Mouse (Mus musculus) adrenal gland, adult 2 months (tissue): ENCODE measurements around the gene Ankef1. TPM values are rescaled to one million over a fixed set of nuclear protein-coding genes. Genes with fewer than 3 reads are reported as not detected.

Experiments used
- DNase-seq: peaks from one replicate; pipeline ENCODE4 v3.0.0; 2021
- polyA plus RNA-seq: library from polyadenylated mRNA; depleted of rRNA; stranded (reverse); fragments of >200 nt; gene quantifications from 2 replicates; pipeline ENCODE4 v1.2.3, GENCODE M21; 2012; rRNA removed
- total RNA-seq, 2 experiments: library from RNA; stranded (reverse); gene quantifications; 2 replicates each; pipeline ENCODE4 v1.2.3; 2021

Gene Ankef1
- total and polyA plus RNA-seq, 3 experiments, result 1.0 to 35.2 (median 14.8) TPM

- DNase-seq, result peak; percentile 34
Observed at GRCm38 (mm10) chr2:136600651-136601170, 99.0 kb downstream of the Ankef1 start.

GRCm38 (mm10) chr2:136601206-136601605 is 99.5 kb downstream of the Ankef1 start:
- DNase-seq, result peak; percentile 88

Other genes with a start within 250 kb of the Ankef1 start
- gene Pak7, start 113.9 kb upstream of the Ankef1 start, total RNA-seq, result under 1 TPM in 1 of 2 experiments, not detected in 1; 0.14 TPM
- not detected in 2 replicates for gene Pak7, start 113.9 kb upstream of the Ankef1 start, polyA plus RNA-seq
- 10 to 100 TPM; 27.5 to 53.2 TPM for gene Snap25, start 211.5 kb downstream of the Ankef1 start, total RNA-seq
- 9.4 and 11.3 TPM in 2 replicates for gene Snap25, start 211.5 kb downstream of the Ankef1 start, polyA plus RNA-seq